Mouse (Mus musculus) right cerebral cortex, adult 18-20 months (tissue): ENCODE results near the gene N4bp3.
A peak's percentile ranks its signal among the peaks of the same experiment; 100 is the strongest.
"Not testable (repeated sequence)": the region's sequence is repeated elsewhere in the genome, so short reads cannot be mapped to it uniquely, and the experiment has no call there.

Experiments
- DNase-seq: peaks from one replicate; pipeline ENCODE4 v3.0.0; 2022; ENCODE audit warnings: mixed read lengths

The N4bp3 gene

GRCm38 (mm10) chr11:51652889-51653418 is 2.3 kb upstream of the N4bp3 start:
- no peak for DNase-seq

GRCm38 (mm10) chr11:51650261-51650660 is 381 bp downstream of the N4bp3 start:
- no peak for DNase-seq

GRCm38 (mm10) chr11:51649889-51650199 is 798 bp downstream of the N4bp3 start:
- peak; percentile 57 for DNase-seq

- DNase-seq = no peak
Measured at GRCm38 (mm10) chr11:51649111-51649888, 1.3 kb downstream of the N4bp3 start.

- DNase-seq = no peak
Measured at GRCm38 (mm10) chr11:51648566-51648965, 2.1 kb downstream of the N4bp3 start.

- DNase-seq = peak; percentile 52
Measured at GRCm38 (mm10) chr11:51646751-51647667, 3.6 kb downstream of the N4bp3 start.

GRCm38 (mm10) chr11:51646245-51646644 is 4.4 kb downstream of the N4bp3 start:
- DNase-seq = no peak

- DNase-seq = no peak
Measured at GRCm38 (mm10) chr11:51645293-51645692, 5.3 kb downstream of the N4bp3 start.

GRCm38 (mm10) chr11:51644217-51644616 is 6.4 kb downstream of the N4bp3 start:
- DNase-seq = no peak

- DNase-seq = no peak
Measured at GRCm38 (mm10) chr11:51643761-51644160, 6.9 kb downstream of the N4bp3 start.

- no peak for DNase-seq
Measured at GRCm38 (mm10) chr11:51643202-51643601, 7.4 kb downstream of the N4bp3 start.

- DNase-seq = no peak
Measured at GRCm38 (mm10) chr11:51640748-51641147, 9.9 kb downstream of the N4bp3 start.

GRCm38 (mm10) chr11:51638497-51638896 is 12.1 kb downstream of the N4bp3 start:
- no peak for DNase-seq

- DNase-seq = no peak
Measured at GRCm38 (mm10) chr11:51637971-51638414, 12.6 kb downstream of the N4bp3 start.

GRCm38 (mm10) chr11:51636323-51636684 is 14.3 kb downstream of the N4bp3 start:
- DNase-seq = peak; percentile 73

GRCm38 (mm10) chr11:51635525-51636322 is 14.9 kb downstream of the N4bp3 start, which contains the start of gene Rmnd5b:
TSS of gene Rmnd5b (minus strand) at chr11:51635896.
- DNase-seq = peak; percentile 97

GRCm38 (mm10) chr11:51635127-51635524 is 15.5 kb downstream of the N4bp3 start:
- no peak for DNase-seq

GRCm38 (mm10) chr11:51633721-51634120 is 16.9 kb downstream of the N4bp3 start:
- DNase-seq = no peak

GRCm38 (mm10) chr11:51633200-51633599 is 17.4 kb downstream of the N4bp3 start:
- not testable (repeated sequence) for DNase-seq

GRCm38 (mm10) chr11:51632130-51632753 is 18.4 kb downstream of the N4bp3 start:
- DNase-seq = no peak

GRCm38 (mm10) chr11:51629651-51630314 is 20.9 kb downstream of the N4bp3 start:
- DNase-seq = peak; percentile 78

- DNase-seq = no peak
Measured at GRCm38 (mm10) chr11:51627907-51628306, 22.7 kb downstream of the N4bp3 start.
